Mouse (Mus musculus): ENCODE results near the gene Flvcr1. TPM values are rescaled to one million over a fixed set of nuclear protein-coding genes. Genes with fewer than 3 reads are reported as not detected.
A peak's percentile ranks its signal among the peaks of the same experiment; 100 is the strongest.

Gene Flvcr1
- polyA plus RNA-seq, 1 experiment from 2014 or later: 9.5 TPM

- 0 out of 2 replicates have a peak, but pooled peaks cover 2% of the 10 kb centered on the region for H3K4me1 ChIP-seq (replicated peaks; ENCODE audit: control insufficient read depth, insufficient read depth, low read length)
- 91% methylated on average over 4 of the region's 4 CpGs for WGBS
- H3K36me3 ChIP-seq (ENCODE audit: control insufficient read depth, insufficient read depth, low read length): no peaks in the 10 kb centered on the region; the same call in 1 of the 2 replicates
- H3K9me3 ChIP-seq (ENCODE audit: control insufficient read depth, low read length): no peaks in the 10 kb centered on the region
- no peak overlapping the region for H3K9ac ChIP-seq (ENCODE audit: low read depth, low read length)
- H3K4me3 ChIP-seq (ENCODE audit: low read depth, low read length): no peak overlapping the region
- no peak overlapping the region for H3K4me2 ChIP-seq (replicated peaks; ENCODE audit: low read depth, low read length)
- DNase-seq (ENCODE audit: low spot score): no peak
- ATAC-seq (ENCODE audit: low FRiP score): no peak
- H3K27me3 ChIP-seq (ENCODE audit: control insufficient read depth, insufficient read depth, low read length): no peaks in the 10 kb centered on the region
- no peak overlapping the region for H3K27ac ChIP-seq (ENCODE audit: low read depth, low read length)
Observed at GRCm38 (mm10) chr1:191065188-191065587, 39.2 kb upstream of the Flvcr1 start.

DNA sequence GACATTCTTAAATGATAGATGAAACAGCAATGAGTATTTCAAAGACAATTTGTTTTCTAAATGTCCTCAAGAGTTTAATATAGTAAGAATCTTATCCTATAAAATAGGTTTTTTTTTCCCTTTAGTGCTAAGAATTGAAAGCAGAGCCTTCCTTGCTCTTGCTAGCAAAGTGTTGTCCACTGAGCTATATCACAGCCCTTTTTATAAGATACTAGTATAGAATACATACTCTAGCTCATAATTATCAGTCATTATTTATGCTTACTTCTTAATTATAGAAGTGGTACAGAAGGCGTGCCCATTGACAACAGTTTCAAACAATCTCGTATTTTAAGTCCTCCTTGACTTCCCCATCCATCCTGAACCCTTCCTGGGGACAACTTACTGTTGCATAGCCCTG is 38.6 kb upstream of the Flvcr1 start:
- Histone ChIP-seq H3K4me3 (ENCODE audit: low read depth, low read length) (no peak overlapping the region), H3K27me3 (ENCODE audit: control insufficient read depth, insufficient read depth, low read length) (no peaks in the 10 kb centered on the region), H3K36me3 (ENCODE audit: control insufficient read depth, insufficient read depth, low read length) (no peaks in the 10 kb centered on the region; the same call in 1 of the 2 replicates), H3K27ac (ENCODE audit: low read depth, low read length) (no peak overlapping the region), H3K9ac (ENCODE audit: low read depth, low read length) (no peak overlapping the region), H3K4me1 (replicated peaks; ENCODE audit: control insufficient read depth, insufficient read depth, low read length) (0 out of 2 replicates have a peak, but pooled peaks cover 2% of the 10 kb centered on the region), H3K4me2 (replicated peaks; ENCODE audit: low read depth, low read length) (no peak overlapping the region), H3K9me3 (ENCODE audit: control insufficient read depth, low read length) (no peaks in the 10 kb centered on the region)
- 95% methylated on average over 2 of the region's 2 CpGs for WGBS
- DNase-seq (ENCODE audit: low spot score) (no peak), ATAC-seq (ENCODE audit: low FRiP score) (no peak)

DNA sequence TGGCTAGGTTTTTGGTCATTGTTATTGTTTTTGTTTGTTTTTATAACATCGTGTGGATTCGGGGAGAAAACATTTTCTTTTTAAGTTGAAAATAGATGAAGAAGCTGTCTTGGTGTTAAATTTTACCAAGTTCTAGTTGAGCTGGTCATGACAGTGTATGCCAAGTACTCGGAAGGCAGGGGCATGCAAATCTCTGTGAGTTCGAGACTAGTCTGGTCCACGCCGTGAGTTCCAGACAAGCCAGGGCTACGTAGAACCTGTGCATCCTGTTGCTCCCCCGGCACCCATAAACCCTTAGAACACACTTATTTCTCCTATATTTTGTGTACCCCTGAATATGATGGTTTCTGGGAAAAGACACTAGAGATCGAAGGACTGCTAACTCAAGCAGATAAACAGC is 37.7 kb upstream of the Flvcr1 start:
- peak overlapping the region; percentile 75 for H3K4me3 ChIP-seq (ENCODE audit: low read depth, low read length)
- no peak overlapping the region for H3K27ac ChIP-seq (ENCODE audit: low read depth, low read length)
- WGBS: 59% methylated on average over 9 of the region's 9 CpGs
- H3K9me3 ChIP-seq (ENCODE audit: control insufficient read depth, low read length): no peaks in the 10 kb centered on the region
- H3K27me3 ChIP-seq (ENCODE audit: control insufficient read depth, insufficient read depth, low read length): no peaks in the 10 kb centered on the region
- no peaks in the 10 kb centered on the region for H3K36me3 ChIP-seq (ENCODE audit: control insufficient read depth, insufficient read depth, low read length)
- H3K4me1 ChIP-seq (replicated peaks; ENCODE audit: control insufficient read depth, insufficient read depth, low read length): 0 out of 2 replicates have a peak, but pooled peaks cover 2% of the 10 kb centered on the region
- no peak overlapping the region; the same call in 1 of the 2 replicates for H3K9ac ChIP-seq (ENCODE audit: low read depth, low read length)
- DNase-seq (ENCODE audit: low spot score) (no peak), ATAC-seq (ENCODE audit: low FRiP score) (no peak)
- H3K4me2 ChIP-seq (replicated peaks; ENCODE audit: low read depth, low read length): peak overlapping the region; percentile 51

- Histone ChIP-seq H3K4me1 (replicated peaks; ENCODE audit: control insufficient read depth, insufficient read depth, low read length) (0 out of 2 replicates have a peak, but pooled peaks cover 2% of the 10 kb centered on the region), H3K9me3 (ENCODE audit: control insufficient read depth, low read length) (no peaks in the 10 kb centered on the region), H3K4me3 (ENCODE audit: low read depth, low read length) (peak within 1 kb of the TSS; percentile 75), H3K9ac (ENCODE audit: low read depth, low read length) (peak within 1 kb of the TSS; percentile 73), H3K27me3 (ENCODE audit: control insufficient read depth, insufficient read depth, low read length) (no peaks in the 10 kb centered on the region), H3K4me2 (replicated peaks; ENCODE audit: low read depth, low read length) (peak within 1 kb of the TSS; percentile 66), H3K36me3 (ENCODE audit: control insufficient read depth, insufficient read depth, low read length) (no peaks in the 10 kb centered on the region), H3K27ac (ENCODE audit: low read depth, low read length) (no peak within 1 kb of the TSS)
- peak; percentile 93 for DNase-seq (ENCODE audit: low spot score)
- under 1% methylated on average over 55 of the region's 56 CpGs for WGBS
- peak; percentile 87 for ATAC-seq (ENCODE audit: low FRiP score)
Observed at GRCm38 (mm10) chr1:191062781-191063485, 37.0 kb upstream of the Flvcr1 start, which contains the start of the genes Tatdn3 and Nsl1. Tatdn3 (minus strand) TSS chr1:191062932. Nsl1 (plus strand) TSS chr1:191063012.

DNA sequence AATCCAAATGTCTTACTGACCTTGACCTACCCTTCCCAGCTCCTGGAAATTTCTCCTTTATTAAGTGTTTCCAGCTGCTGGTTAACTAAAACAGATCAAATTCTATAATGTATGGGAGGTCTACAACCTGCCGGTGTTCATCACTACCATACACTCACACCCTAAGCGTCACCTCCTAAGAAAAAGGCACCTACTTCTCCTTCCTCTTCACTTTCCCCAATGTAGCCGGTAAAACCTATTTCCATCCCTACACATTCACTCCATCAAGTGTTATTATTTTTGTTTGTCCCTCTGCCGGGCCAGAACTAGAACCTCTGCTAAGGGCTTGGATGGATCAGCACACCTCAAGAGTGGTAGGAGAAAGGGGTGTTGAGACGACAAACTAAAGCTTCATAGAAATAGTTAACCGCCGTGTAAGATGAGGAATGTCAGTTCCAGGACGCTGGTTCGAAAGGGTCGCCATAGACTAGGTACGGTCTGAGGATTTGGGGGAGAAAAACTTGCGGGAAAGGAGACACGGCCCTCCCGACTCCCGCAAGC is 36.4 kb upstream of the Flvcr1 start:
- Histone ChIP-seq H3K9ac (ENCODE audit: low read depth, low read length) (peak overlapping the region; percentile 73), H3K27me3 (ENCODE audit: control insufficient read depth, insufficient read depth, low read length) (no peaks in the 10 kb centered on the region), H3K36me3 (ENCODE audit: control insufficient read depth, insufficient read depth, low read length) (no peaks in the 10 kb centered on the region), H3K4me3 (ENCODE audit: low read depth, low read length) (peak overlapping the region; percentile 75), H3K4me1 (replicated peaks; ENCODE audit: control insufficient read depth, insufficient read depth, low read length) (0 out of 2 replicates have a peak, but pooled peaks cover 2% of the 10 kb centered on the region), H3K27ac (ENCODE audit: low read depth, low read length) (no peak overlapping the region), H3K4me2 (replicated peaks; ENCODE audit: low read depth, low read length) (peak overlapping the region; percentile 66), H3K9me3 (ENCODE audit: control insufficient read depth, low read length) (no peaks in the 10 kb centered on the region)
- ATAC-seq (ENCODE audit: low FRiP score): peak; percentile 60
- WGBS: 6% methylated on average over 15 of the region's 15 CpGs
- DNase-seq (ENCODE audit: low spot score): no peak

DNA sequence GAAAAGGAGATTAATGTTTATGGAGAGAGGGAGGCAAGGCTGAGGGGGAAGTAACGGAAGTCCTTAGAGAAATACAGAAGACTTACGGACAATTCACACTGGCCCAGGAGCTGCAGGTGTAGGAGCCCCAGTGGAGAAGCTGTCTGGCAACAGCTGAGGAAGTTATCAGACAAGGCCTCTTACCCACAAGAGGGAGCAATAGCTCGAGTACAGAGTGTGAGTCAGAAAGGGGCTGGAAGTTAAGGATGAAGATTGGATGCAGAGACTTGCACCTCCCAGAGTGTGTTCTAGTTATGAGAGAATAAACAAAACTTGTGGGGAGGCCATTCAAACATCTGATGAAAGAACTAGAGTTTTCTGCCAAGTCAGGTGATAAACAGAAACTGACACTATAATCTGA is 31.5 kb upstream of the Flvcr1 start:
- no peak for DNase-seq (ENCODE audit: low spot score)
- 67% methylated on average over 3 of the region's 3 CpGs for WGBS
- H3K9me3 ChIP-seq (ENCODE audit: control insufficient read depth, low read length): no peaks in the 10 kb centered on the region
- H3K4me2 ChIP-seq (replicated peaks; ENCODE audit: low read depth, low read length): no peak overlapping the region
- H3K27ac ChIP-seq (ENCODE audit: low read depth, low read length): no peak overlapping the region
- no peak overlapping the region for H3K4me3 ChIP-seq (ENCODE audit: low read depth, low read length)
- no peak for ATAC-seq (ENCODE audit: low FRiP score)
- 0 out of 2 replicates have a peak, but pooled peaks cover 2% of the 10 kb centered on the region for H3K4me1 ChIP-seq (replicated peaks; ENCODE audit: control insufficient read depth, insufficient read depth, low read length)
- no peak overlapping the region for H3K9ac ChIP-seq (ENCODE audit: low read depth, low read length)
- H3K27me3 ChIP-seq (ENCODE audit: control insufficient read depth, insufficient read depth, low read length): no peaks in the 10 kb centered on the region
- no peaks in the 10 kb centered on the region for H3K36me3 ChIP-seq (ENCODE audit: control insufficient read depth, insufficient read depth, low read length)

GRCm38 (mm10) chr1:191055533-191055873 is 29.5 kb upstream of the Flvcr1 start:
- no peak overlapping the region for H3K4me2 ChIP-seq (replicated peaks; ENCODE audit: low read depth, low read length)
- no peak overlapping the region for H3K9ac ChIP-seq (ENCODE audit: low read depth, low read length)
- no peak for ATAC-seq (ENCODE audit: low FRiP score)
- WGBS: 68% methylated on average over 2 of the region's 2 CpGs
- no peaks in the 10 kb centered on the region for H3K9me3 ChIP-seq (ENCODE audit: control insufficient read depth, low read length)
- H3K27ac ChIP-seq (ENCODE audit: low read depth, low read length): no peak overlapping the region
- DNase-seq (ENCODE audit: low spot score): no peak
- H3K36me3 ChIP-seq (ENCODE audit: control insufficient read depth, insufficient read depth, low read length): no peaks in the 10 kb centered on the region
- no peaks in the 10 kb centered on the region for H3K4me1 ChIP-seq (replicated peaks; ENCODE audit: control insufficient read depth, insufficient read depth, low read length)
- no peaks in the 10 kb centered on the region for H3K27me3 ChIP-seq (ENCODE audit: control insufficient read depth, insufficient read depth, low read length)
- no peak overlapping the region for H3K4me3 ChIP-seq (ENCODE audit: low read depth, low read length)

DNA sequence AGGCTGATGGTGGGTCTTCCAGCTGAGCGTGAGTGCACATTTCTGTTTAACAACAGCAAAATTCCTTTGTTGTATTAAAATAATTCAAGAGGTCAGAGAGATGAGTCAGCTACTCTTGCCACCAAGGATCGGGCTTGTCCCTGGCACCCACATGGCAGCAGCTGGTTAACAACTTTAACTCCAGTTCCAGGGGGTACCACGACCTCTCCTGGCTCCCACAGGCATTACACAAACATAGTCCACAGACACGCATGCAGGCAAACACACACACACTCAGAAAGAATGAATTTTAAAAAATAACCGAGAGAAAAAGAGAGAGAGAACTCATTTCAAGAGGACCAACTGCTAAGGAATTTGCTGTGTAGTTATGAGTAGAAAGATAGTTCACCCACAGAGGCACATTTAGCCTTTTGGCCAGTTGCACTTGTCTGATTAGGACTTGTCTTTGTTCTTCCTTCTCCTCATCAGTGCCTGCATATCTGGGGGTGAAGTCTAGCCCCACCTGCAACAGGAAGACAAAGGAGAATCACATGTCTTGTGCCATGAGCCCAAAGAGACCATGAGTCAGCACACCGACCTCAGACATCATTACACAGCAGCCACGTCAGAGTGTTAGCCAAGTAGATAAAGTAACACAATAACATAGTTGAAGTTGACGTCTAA is 29.0 kb upstream of the Flvcr1 start:
- 79% methylated on average over 8 of the region's 8 CpGs for WGBS
- ATAC-seq (ENCODE audit: low FRiP score): no peak
- Histone ChIP-seq H3K4me2 (replicated peaks; ENCODE audit: low read depth, low read length) (no peak overlapping the region), H3K9me3 (ENCODE audit: control insufficient read depth, low read length) (no peaks in the 10 kb centered on the region), H3K27me3 (ENCODE audit: control insufficient read depth, insufficient read depth, low read length) (no peaks in the 10 kb centered on the region), H3K27ac (ENCODE audit: low read depth, low read length) (no peak overlapping the region), H3K4me1 (replicated peaks; ENCODE audit: control insufficient read depth, insufficient read depth, low read length) (no peaks in the 10 kb centered on the region), H3K9ac (ENCODE audit: low read depth, low read length) (no peak overlapping the region), H3K4me3 (ENCODE audit: low read depth, low read length) (no peak overlapping the region), H3K36me3 (ENCODE audit: control insufficient read depth, insufficient read depth, low read length) (no peaks in the 10 kb centered on the region)
- DNase-seq (ENCODE audit: low spot score): no peak
